Mouse (Mus musculus): ENCODE measurements around the gene Tnfrsf11a. TPM values are rescaled to one million over a fixed set of nuclear protein-coding genes. Genes with fewer than 3 reads are reported as not detected.

Gene Tnfrsf11a
- polyA plus RNA-seq, 1 experiment from 2014 or later = 1.6 TPM

- Histone ChIP-seq H3K9ac (no peak overlapping the region), H3K9me3 (replicated peaks) (no peaks in the 10 kb centered on the region), H3K4me3 (replicated peaks) (peak overlapping the region; percentile 28), H3K36me3 (no peaks in the 10 kb centered on the region), H3K4me1 (peaks cover 9% of the 10 kb centered on the region; the same call in 1 of the 2 replicates), H3K27ac (replicated peaks) (no peak overlapping the region), H3K27me3 (no peaks in the 10 kb centered on the region), H3K4me2 (replicated peaks) (peak overlapping the region; percentile 47)
- 12% methylated on average over 25 of the region's 25 CpGs for WGBS
- peak; percentile 48; the same call in 1 of the 2 replicates for ATAC-seq (ENCODE audit: insufficient number of reproducible peaks, low FRiP score, low TSS enrichment, low read depth)
These were observed 100.2 kb downstream of the Tnfrsf11a start for GRCm38 (mm10) chr1:105880555-105881304.

GRCm38 (mm10) chr1:105881466-105881865, 100.9 kb downstream of the Tnfrsf11a start:
- Histone ChIP-seq H3K36me3 (no peaks in the 10 kb centered on the region), H3K4me1 (peaks cover 9% of the 10 kb centered on the region; the same call in 1 of the 2 replicates), H3K27me3 (no peaks in the 10 kb centered on the region), H3K9ac (no peak overlapping the region), H3K27ac (replicated peaks) (no peak overlapping the region), H3K9me3 (replicated peaks) (no peaks in the 10 kb centered on the region), H3K4me3 (replicated peaks) (no peak overlapping the region), H3K4me2 (replicated peaks) (no peak overlapping the region)
- no peak for ATAC-seq (ENCODE audit: insufficient number of reproducible peaks, low FRiP score, low TSS enrichment, low read depth)
- WGBS = 59% methylated on average over 7 of the region's 7 CpGs

GRCm38 (mm10) chr1:105883498-105883897, 103.0 kb downstream of the Tnfrsf11a start:
- Histone ChIP-seq H3K9ac (no peak overlapping the region), H3K4me1 (peaks cover 9% of the 10 kb centered on the region; the same call in 1 of the 2 replicates), H3K9me3 (replicated peaks) (no peaks in the 10 kb centered on the region), H3K4me2 (replicated peaks) (no peak overlapping the region), H3K4me3 (replicated peaks) (no peak overlapping the region), H3K27ac (replicated peaks) (no peak overlapping the region), H3K36me3 (no peaks in the 10 kb centered on the region), H3K27me3 (no peaks in the 10 kb centered on the region)
- no peak for ATAC-seq (ENCODE audit: insufficient number of reproducible peaks, low FRiP score, low TSS enrichment, low read depth)
- WGBS = 58% methylated on average over 2 of the region's 2 CpGs

GRCm38 (mm10) chr1:105885101-105885500, 104.6 kb downstream of the Tnfrsf11a start:
- Histone ChIP-seq H3K4me3 (replicated peaks) (no peak overlapping the region), H3K27me3 (no peaks in the 10 kb centered on the region), H3K9ac (no peak overlapping the region), H3K4me1 (peaks cover 9% of the 10 kb centered on the region; the same call in 1 of the 2 replicates), H3K4me2 (replicated peaks) (no peak overlapping the region), H3K36me3 (no peaks in the 10 kb centered on the region), H3K9me3 (replicated peaks) (no peaks in the 10 kb centered on the region), H3K27ac (replicated peaks) (no peak overlapping the region)
- no peak for ATAC-seq (ENCODE audit: insufficient number of reproducible peaks, low FRiP score, low TSS enrichment, low read depth)
- 89% methylated on average over 1 of the region's 1 CpGs for WGBS

GRCm38 (mm10) chr1:105885575-105885974, 105.1 kb downstream of the Tnfrsf11a start:
- Histone ChIP-seq H3K9ac (no peak overlapping the region), H3K36me3 (no peaks in the 10 kb centered on the region), H3K4me3 (replicated peaks) (no peak overlapping the region), H3K4me2 (replicated peaks) (no peak overlapping the region), H3K9me3 (replicated peaks) (no peaks in the 10 kb centered on the region), H3K27ac (replicated peaks) (no peak overlapping the region), H3K27me3 (no peaks in the 10 kb centered on the region), H3K4me1 (peaks cover 9% of the 10 kb centered on the region; the same call in 1 of the 2 replicates)
- ATAC-seq (ENCODE audit: insufficient number of reproducible peaks, low FRiP score, low TSS enrichment, low read depth) = no peak
- 68% methylated on average over 5 of the region's 5 CpGs for WGBS

- ATAC-seq (ENCODE audit: insufficient number of reproducible peaks, low FRiP score, low TSS enrichment, low read depth) = no peak
- Histone ChIP-seq H3K9ac (no peak overlapping the region), H3K4me1 (0 out of 2 replicates have a peak, but pooled peaks cover 1% of the 10 kb centered on the region), H3K9me3 (replicated peaks) (no peaks in the 10 kb centered on the region), H3K4me2 (replicated peaks) (no peak overlapping the region), H3K4me3 (replicated peaks) (no peak overlapping the region), H3K27ac (replicated peaks) (no peak overlapping the region), H3K36me3 (no peaks in the 10 kb centered on the region), H3K27me3 (no peaks in the 10 kb centered on the region)
- 61% methylated on average over 5 of the region's 5 CpGs for WGBS
These were observed 105.8 kb downstream of the Tnfrsf11a start for GRCm38 (mm10) chr1:105886358-105886757.

GRCm38 (mm10) chr1:105891032-105891725, 110.7 kb downstream of the Tnfrsf11a start:
- Histone ChIP-seq H3K4me3 (replicated peaks) (no peak overlapping the region), H3K27me3 (no peaks in the 10 kb centered on the region), H3K9me3 (replicated peaks) (no peaks in the 10 kb centered on the region), H3K9ac (no peak overlapping the region), H3K4me2 (replicated peaks) (no peak overlapping the region), H3K4me1 (no peaks in the 10 kb centered on the region), H3K27ac (replicated peaks) (no peak overlapping the region), H3K36me3 (no peaks in the 10 kb centered on the region)
- ATAC-seq (ENCODE audit: insufficient number of reproducible peaks, low FRiP score, low TSS enrichment, low read depth) = no peak
- WGBS = 34% methylated on average over 15 of the region's 15 CpGs

GRCm38 (mm10) chr1:105895019-105895418, 114.5 kb downstream of the Tnfrsf11a start:
- no peak for ATAC-seq (ENCODE audit: insufficient number of reproducible peaks, low FRiP score, low TSS enrichment, low read depth)
- no peak overlapping the region for H3K4me3 ChIP-seq (replicated peaks)
- H3K27me3 ChIP-seq = no peaks in the 10 kb centered on the region
- H3K4me1 ChIP-seq = no peaks in the 10 kb centered on the region
- H3K9ac ChIP-seq = no peak overlapping the region
- H3K9me3 ChIP-seq (replicated peaks) = no peaks in the 10 kb centered on the region
- WGBS = 70% methylated on average over 5 of the region's 5 CpGs
- no peak overlapping the region for H3K27ac ChIP-seq (replicated peaks)
- H3K36me3 ChIP-seq = no peaks in the 10 kb centered on the region
- no peak overlapping the region for H3K4me2 ChIP-seq (replicated peaks)

Other genes with a start within 250 kb of the Tnfrsf11a start
- gene Pign, start 117.0 kb upstream of the Tnfrsf11a start, polyA plus RNA-seq (2015; fragmentation: Nextera tagmentation; extraction: Ambion mirVana) = 10.7 and 14.0 TPM in 2 replicates
- 27.0 and 27.2 TPM in 2 replicates for gene Relch, start 116.9 kb upstream of the Tnfrsf11a start, polyA plus RNA-seq (2015; fragmentation: Nextera tagmentation; extraction: Ambion mirVana)
- gene Zcchc2, start 209.7 kb downstream of the Tnfrsf11a start, polyA plus RNA-seq (2015; fragmentation: Nextera tagmentation; extraction: Ambion mirVana) = 2.4 and 2.6 TPM in 2 replicates

Data from embryonic facial prominence, embryonic 15.5 days (tissue).